Mouse (Mus musculus): Measurements from ENCODE around the gene Hdhd3.
"Not testable (repeated sequence)": the region's sequence is repeated elsewhere in the genome, so short reads cannot be mapped to it uniquely, and the experiment has no call there.

Hdhd3 gene

DNA sequence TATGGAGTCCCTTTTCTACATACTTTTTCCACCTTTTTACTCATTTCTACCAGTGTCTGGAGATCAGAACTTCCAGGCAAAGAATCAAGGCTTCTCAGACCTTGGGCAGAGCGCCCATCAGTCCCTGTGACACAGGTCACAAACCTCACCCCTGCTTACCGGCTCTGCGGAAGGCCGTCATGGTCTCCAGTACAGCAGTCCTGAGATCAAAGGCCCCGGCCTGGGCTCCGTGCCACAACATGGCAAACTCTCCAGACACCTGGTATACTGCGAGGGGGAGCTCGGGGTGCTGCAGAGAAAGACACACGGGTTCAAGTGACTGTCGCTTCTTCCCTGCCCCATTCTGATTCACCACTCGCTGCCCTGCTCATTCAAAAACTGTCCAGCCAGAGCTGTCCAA is 6.7 kb upstream of the Hdhd3 start:
- DNase-seq (ENCODE audit: low read depth), result no peak

DNA sequence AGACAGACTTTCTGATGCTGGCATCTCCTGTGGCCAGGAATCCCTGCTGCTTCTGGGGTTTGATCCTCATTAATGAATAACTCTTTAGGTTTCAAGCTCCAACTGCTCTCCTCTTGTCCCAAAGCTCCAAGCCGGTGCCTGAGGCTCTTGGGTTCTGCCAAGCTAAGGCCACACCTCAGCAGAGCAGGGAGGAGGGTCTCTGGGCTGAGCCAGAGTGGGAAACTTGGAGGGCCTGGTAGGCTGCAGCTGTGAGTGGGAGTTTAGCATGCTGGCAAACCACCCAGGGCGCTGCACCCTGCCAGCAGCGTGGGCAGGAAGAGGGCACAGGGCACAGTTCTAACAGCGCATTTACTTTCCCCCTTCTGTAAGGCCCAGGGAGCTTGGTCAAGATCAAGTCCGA is 5.6 kb upstream of the Hdhd3 start:
- no peak for DNase-seq (ENCODE audit: low read depth)

DNA sequence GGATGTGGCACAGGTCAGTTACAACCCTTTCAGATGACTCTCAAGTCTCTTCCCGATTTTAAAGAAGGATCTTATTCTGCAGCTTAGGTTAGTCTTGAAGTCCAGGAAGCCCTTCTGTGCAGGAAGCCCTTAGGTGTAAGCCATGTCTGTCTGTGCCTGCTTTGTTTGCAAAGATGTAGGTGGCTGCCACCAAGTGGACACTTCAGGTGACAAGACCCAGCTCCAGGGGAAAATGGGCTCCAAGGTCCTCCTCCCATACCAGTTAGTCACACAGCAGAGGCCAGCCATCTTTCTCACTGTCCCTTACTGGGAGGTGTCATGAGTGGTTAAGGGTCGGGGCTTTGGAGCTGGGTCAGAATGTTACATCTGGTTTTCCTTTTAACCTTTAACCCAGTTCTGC is 3.5 kb upstream of the Hdhd3 start:
- DNase-seq (ENCODE audit: low read depth), result peak; percentile 69

DNA sequence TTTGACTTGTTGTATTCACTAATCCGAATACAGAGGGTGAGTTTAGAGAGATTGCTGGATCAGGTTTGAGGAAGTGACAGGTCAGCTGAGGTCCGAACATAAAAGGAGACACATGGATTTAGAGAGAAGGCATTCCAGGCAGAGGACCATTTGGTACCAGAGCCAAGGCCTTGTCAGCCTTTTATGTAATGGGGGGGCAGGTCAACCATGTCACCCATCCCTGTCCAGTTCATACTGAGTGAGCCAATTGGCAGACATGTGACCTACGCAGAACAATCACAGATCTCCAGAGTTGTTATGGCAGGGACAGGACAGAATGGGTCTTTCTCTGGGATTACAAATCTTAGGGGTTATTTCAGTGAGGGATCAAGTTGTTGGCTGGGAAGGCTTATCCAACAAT is 2.7 kb upstream of the Hdhd3 start:
- no peak for DNase-seq (ENCODE audit: low read depth)

DNA sequence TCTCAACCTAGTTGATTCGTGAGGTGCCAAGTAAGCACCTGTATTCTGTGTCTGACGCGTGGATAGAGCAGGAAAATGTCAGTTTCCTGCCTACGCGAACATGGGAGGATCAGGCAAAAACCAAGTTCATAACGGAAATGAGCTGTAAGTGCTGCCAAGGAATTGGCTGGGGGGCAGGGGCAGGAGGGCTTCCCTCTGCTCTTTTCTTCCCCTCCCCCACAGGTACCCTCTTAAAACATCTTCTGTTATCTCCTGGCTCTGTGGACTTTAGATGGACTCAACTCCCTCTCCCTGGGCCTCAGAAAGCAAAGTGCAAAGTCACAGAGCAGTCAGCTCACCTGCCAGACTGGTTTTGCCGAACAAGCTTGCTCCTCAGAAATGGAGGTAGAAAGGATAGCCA is 298 bp downstream of the Hdhd3 start:
- DNase-seq (ENCODE audit: low read depth), result peak; percentile 48

DNA sequence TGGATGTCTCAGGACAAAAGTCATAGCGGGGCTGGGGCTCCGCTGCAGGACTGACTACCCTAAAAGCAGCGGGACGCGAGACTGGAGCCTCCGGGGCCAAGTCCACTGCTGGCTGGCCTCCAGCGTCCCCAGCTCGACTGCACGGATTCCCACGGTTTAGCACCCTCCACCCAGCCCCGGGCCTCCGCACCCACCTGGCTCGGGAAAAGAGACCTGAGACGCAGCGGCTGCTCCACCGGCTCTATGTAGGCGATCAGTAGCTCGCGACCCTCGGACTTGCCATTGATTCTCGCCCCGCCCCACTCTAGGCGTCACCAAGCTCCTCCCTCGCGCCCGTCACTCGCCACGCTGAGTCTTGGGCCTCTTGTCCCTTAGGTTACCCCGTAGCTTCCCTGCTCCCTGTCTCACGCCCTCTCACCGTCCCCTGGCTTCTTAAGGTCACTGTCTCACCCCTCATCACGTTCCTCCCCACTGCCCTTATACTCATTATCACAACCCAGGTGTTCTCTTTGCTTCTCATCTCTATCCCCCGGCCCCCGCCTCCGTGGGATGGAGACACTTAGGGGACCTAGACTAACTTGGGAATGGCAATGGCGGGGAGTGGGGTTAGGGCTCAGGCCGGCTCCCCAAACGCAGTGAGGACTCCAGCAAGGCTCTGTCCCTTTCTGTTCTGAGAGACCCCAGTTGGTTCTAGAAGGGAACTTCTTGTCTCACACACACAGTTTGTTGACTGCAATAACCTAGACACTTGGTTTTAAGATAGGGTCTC is 1.1 kb downstream of the Hdhd3 start:
- DNase-seq (ENCODE audit: low read depth), result peak; percentile 72

DNA sequence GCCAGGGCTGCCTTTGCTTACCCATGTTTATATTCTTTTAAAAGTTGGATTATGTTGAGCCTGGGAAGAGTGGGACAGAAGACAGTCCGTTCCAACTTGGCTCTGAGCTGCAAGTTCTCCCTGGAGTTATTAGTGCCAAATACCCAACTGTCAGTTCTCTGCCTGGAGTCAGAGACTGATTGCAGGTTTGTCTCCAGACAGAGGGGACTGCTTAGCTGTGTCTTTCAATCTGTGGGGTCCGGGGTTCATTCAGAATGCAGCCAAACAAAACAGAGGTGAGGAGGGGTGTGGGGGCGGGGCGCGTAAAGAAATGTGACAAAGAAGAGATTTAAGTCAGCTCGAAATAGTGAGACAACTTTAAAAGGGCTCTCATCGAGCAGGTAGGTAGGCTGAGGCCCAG is 1.7 kb downstream of the Hdhd3 start:
- DNase-seq (ENCODE audit: low read depth), result no peak

DNA sequence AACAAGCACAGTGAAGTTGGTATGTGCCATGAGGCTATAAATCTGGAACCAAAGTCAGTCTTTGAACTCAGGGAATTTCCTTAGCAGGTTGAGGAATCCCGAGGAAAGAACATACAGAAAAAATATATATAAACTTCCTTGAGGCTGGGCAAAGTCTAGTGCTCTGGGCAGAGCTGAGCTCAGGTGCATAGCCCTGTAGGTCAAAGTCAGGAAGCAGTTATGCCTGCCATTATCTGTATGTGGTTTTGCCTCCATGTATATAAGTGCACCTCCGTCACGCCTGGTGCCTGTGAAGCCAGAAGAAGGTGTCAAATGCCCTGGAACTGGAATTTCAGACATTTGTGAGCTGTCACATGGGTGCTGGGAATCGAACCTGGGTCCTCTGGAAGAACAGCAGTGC is 2.5 kb downstream of the Hdhd3 start:
- no peak for DNase-seq (ENCODE audit: low read depth)

DNA sequence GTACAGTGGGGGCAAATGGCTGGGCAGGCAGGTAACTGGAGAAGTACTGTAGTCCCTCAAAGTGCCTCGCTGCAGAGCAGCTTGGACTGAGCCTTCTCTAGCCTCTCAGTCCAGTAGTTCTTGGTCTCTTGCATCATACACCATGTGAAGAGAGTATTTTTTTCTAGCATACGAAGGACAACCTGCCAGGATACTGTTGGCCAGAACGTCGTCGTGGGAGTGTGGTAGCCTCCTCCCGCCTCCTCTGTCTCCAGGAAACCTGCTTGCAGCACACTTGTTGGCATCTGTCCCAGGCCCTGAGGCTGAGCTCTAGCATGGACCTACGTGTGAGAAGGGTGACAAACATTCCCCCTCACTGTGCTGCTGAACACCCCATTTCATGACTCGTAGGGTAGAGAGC is 6.5 kb downstream of the Hdhd3 start:
- DNase-seq (ENCODE audit: low read depth), result no peak

DNA sequence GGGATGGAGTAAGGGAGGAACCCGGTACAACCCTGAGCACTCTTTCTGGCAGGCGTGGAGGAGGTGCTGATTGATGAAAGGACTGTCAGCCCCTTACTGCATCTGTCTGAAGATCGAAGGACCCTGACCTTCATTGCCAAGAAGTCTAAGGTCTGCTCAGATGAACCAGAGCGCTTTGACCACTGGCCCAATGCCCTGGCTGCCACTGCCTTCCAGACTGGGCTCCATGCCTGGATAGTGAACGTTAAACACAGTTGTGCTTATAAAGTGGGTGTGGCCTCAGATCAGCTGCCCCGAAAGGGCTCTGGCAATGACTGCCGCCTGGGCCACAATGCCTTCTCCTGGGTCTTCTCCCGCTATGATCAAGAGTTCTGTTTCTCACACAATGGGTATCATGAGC is 7.3 kb downstream of the Hdhd3 start:
- no peak for DNase-seq (ENCODE audit: low read depth)

DNA sequence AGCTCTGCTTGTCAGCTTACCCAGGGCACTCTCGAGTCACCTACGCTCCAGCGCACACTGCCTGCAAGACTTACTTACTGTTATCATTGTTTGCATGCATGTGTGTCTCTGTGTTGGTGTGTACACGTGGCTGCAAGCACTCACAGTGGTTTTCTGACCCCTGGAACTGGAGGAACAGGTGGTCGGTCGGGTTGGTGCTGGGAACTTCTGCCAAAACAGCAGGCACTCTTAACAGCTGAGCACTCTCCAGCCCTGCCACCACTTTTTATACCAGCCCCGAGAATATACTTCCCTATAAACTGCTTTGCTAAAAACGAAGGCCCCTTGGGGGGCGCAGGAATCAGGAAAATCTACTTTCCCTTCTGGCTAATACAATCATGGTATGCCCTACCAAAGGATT is 9.0 kb downstream of the Hdhd3 start:
- DNase-seq (ENCODE audit: low read depth), result no peak

DNA sequence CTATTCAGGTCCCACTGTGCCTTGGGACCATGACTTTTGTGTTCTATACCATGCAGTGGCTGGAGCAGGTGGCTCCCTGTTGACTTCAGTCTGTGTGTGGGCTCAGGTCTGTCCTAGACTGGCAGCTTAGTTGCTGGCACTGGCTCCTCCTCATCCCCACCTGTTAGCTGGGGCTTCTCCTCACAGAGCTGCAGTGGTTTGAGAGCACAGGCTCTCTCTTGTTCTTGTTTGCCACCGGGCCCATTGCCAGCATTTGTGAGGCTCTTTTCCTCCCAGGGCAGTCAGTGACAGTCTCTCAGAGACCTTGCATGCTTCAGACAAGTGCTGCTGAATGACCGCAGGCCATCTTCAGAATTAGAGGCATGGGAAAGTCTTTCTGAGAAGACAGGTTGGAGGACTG is 10.6 kb downstream of the Hdhd3 start:
- no peak for DNase-seq (ENCODE audit: low read depth)

DNA sequence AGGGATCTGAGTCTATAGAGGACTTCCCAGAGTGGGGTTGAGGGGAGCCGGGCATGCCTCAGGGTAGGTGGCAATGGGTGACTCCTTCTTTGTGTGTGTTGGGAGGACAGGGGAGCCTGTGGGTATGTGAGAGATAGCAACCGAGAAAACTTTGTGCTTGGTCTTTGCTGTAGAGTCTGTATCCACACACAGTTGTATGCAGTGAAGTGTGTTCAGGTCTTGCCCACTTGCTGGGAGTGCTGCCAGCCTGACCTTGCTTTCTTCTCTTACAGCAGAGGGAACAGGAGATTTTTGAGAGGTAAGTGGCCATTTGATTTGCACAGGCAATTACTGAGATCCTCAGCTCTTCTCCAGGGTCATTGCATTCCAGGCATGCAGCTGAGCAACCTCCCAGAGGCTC is 15.4 kb downstream of the Hdhd3 start:
- no peak for DNase-seq (ENCODE audit: low read depth)

DNA sequence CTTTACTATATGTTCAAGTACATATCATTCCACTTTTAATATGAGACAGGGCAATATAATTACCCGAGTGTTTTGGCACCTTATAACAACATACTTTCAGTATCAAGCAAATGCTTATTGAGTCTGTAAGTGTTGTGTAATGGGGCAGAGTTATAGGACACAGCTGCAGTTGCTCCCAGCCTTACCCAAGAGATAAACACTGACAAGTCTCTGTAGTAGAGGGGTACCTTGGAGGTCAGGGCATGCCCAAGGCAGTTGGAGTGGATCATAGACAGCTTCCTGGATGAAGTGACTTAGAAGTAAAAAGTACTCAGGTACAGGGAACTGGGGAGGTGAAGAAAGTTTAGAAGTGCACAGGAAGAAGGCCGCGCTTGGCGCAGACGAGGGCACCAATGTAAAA is 16.1 kb downstream of the Hdhd3 start:
- no peak for DNase-seq (ENCODE audit: low read depth)

DNA sequence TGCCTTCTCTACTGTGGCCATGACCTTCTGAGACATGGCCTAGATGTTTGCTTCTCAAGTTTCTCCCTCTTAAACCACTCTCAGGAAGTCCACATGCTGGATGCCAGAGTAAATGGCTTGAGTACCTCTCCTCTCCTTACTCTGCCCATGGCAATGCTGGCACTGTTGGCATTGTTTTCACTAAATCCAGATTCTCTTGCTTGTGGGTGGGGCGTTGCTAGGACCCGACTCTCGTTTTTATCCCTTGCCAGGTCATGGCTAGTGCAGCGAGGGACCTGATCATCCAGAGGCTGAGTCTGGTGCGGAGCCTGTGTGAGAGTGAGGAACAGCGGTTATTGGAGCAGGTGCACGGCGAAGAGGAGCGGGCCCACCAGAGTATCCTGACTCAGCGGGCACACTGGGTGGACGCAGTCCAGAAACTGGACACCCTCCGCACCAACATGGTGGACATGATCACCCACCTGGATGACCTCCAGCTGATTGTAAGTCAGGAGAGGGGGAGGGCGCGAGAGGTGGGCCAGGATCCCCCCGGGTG is 17.0 kb downstream of the Hdhd3 start:
- no peak for DNase-seq (ENCODE audit: low read depth)

DNA sequence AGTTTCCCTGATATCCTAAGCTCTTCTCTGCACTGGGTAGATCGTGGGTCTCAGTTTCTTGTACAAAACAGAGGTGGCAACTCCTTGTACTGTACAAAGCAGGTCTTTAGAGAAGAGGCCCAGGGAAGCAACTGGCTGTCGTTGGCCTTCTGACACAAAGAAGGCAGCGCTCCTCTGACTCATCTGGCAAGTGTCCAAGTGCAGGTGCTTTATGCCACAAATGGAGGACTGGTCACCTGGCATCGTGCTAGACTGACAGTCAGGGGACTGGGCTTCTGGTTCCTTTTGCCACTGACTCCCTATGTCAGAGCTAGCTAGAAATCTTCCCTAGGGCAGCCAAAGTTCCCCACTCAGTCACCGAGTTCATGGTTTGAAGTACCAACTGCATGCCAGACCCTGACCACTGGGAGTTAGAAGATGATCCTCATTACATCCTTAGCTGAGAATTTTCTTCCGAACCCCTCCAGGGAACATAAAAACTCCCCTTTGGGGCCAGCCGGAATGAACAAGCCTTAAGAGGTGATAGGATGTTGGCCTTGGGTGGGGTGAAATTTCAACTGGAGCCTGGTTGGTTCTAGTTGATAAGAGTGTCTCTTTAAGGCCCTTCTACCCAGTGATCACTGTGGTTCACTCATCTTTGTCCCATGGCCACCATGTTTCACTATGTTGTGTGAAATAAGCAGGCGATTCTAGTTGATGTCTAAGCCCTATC is 17.7 kb downstream of the Hdhd3 start:
- DNase-seq (ENCODE audit: low read depth), result no peak

DNA sequence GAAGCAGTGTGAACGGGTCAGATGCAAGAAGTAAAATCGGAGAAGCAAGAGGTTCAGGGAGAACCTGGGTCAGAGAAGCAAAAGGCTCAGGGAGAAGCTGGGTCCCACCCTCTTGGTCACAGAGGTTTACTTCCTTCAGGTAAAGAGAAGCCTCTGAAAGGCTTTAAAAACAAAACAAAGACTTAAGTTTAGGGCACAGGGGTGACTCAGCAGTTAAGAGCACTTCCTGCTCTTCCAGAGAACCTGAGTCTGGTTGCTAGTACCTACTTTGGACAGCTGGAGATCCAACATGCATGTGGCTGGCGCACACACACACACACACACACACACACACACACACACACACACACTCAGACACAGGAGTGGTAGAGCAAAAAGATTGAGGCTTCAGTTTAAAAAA is 18.3 kb downstream of the Hdhd3 start:
- DNase-seq (ENCODE audit: low read depth), result no peak

DNA sequence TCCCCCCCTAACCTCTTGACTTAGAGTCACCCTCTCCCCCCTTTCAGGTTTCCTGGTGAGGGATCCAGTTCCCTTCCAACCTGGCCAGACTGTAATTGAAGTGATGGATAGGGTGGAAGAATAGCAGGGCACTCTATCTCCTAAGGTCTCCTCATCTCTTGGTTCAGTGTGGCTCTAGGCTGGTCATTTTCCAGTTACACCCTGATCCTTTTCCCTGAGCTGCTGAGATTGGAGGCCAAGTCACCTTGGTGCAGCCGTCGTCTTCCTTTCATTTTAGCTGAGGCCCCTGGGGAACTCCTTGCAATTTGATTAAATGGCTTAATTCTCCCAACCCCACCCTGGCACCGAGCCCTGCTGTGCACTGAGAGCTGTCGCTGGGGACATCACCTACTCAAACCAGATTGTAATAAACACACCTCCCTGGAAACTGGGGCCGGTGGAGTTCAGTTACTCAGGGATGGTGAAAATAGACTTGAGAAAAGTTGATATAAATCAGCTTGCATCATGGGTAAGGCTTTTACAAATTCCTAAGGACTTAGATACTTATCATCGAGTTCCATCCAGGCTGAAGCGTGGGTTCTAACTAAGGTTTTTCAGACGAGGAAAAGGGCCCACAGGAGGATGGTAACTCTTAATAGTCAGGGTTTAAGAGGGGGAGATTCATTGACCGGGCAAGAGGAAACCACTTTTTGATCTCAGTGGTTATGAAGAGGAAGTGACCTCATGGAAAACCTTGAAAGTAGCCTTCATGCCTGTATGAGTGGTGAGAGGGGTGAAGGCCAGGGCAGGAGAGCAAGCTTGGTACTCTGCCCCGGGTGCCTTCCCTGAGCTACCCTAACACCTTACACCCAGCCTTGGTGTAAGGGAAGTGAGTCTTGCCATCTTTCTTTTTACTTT is 22.3 kb downstream of the Hdhd3 start:
- DNase-seq (ENCODE audit: low read depth), result peak; percentile 49

DNA sequence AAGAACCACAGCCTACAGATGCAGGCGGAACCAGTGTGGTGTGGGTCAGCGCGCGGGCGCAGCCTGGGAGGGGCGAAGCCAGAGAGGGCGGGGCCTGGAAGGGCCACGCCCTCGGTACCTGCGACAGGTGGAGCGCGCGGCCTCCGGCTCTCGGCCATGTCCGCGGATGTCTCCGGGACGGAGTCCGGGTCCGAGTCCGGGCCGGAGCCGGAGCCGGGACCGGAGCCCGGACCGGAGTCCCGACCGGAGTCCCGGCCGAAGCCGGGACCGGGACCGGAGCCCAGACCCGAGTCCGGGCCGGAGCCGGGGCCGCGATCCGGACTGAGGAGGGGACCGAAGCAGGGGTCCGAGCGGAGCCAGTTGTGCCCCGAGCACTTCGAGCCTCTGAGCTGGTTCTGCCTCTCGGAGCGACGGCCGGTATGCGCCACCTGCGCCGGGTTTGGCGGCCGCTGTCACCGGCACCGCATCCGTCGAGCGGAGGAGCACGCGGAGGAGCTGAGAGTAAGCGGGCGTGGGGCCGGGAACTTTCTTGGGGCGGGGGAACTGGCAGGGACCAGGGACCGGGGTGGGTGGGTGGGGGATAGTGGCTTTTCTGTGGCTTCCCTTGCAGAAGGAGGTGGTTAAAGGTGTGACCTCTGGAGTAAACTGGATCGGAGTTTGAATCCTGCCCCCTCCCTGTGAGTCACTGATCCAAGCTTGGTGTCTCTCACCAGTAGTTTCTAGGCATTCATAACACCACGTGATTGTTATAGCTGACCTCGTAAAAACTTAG is 23.1 kb downstream of the Hdhd3 start, which contains the start of gene Bspry:
Gene Bspry, plus strand, starts transcription at position 117 of the 772 bp plus-strand sequence.
- peak; percentile 68 for DNase-seq (ENCODE audit: low read depth)

DNA sequence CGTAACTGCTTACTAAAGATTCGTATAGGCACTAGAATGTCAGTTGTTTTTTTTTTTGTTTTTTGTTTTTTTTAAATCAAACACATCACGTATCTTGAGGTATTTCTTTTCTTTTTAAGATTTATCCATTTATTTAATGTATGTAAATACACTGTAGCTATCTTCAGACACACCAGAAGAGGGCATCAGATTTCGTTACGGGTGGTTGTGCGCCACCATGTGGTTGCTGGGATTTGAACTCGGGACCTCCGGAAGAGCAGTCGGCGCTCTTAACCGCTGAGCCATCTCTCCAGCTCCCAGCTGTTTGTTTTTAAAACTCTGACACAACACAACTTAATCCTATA is 23.7 kb downstream of the Hdhd3 start:
- DNase-seq (ENCODE audit: low read depth), result not testable (repeated sequence)

DNA sequence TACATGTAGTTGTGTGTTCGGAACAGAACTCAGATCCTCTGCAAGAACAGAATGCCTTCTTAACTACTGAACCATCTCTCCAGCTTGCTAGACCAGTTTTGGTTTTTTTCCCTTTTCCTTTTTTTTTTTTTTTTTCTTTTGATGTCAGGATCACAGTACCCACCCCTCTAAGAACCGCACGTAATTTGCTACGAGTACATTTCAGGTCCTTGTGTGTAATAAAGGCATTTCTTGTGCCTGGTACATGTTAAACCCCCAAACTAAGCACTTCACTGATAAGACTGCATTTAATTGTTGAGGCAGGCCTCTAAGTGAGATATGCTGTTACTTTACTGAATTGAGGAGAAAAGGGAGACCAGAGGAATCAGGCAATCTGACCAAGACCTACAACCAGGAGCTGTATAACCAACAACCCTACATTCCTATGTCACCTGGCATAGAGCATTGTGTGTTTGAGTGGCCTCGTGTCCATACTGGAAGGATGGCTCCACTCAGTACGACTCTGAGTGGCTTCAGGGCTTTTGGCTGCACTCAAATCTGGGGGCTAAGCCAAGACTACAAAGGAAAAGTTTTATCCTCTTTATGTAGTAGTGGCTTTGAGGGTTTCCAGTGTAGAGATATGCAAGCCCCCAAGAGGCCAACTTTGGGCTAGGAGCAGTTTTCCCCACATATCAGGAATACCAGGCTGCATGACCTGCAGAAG is 25.6 kb downstream of the Hdhd3 start:
- no peak for DNase-seq (ENCODE audit: low read depth)

All from naive thymus-derived CD4-positive, alpha-beta T cell, adult 2 months (primary cell).